Mouse (Mus musculus) hindbrain, embryonic 11.5 days (tissue): ENCODE results near the gene Vegfa. TPM values are rescaled to one million over a fixed set of nuclear protein-coding genes. Genes with fewer than 3 reads are reported as not detected.

Experiments
- ATAC-seq: fragments of 200-750 bp; cut with Nextera tagmentation; 2 replicates; pipeline ENCODE4 v1.8.0; 2017; ENCODE audit warnings: mild to moderate bottlenecking, moderate TSS enrichment, moderate library complexity; ENCODE audit not compliant: low FRiP score
- DNase-seq: peaks from one replicate; pipeline ENCODE4 v3.0.0-alpha.2; 2015; ENCODE audit warnings: low spot score
- H3K27ac ChIP-seq: fragments of 300-500 bp; sonication (generic); 2 replicates; pipeline ENCODE4 v1.5.1; 2014; ENCODE audit warnings: mild to moderate bottlenecking, low read depth, low read length
- H3K27me3 ChIP-seq: fragments of 300-500 bp; sonication (generic); 2 replicates; pipeline ENCODE4 v1.6.1; 2014; ENCODE audit warnings: mild to moderate bottlenecking, low read length, moderate library complexity, mixed read lengths; ENCODE audit not compliant: control insufficient read depth, insufficient read depth
- H3K36me3 ChIP-seq: fragments of 300-500 bp; sonication (generic); 2 replicates; pipeline ENCODE4 v1.6.1; 2014; ENCODE audit warnings: mild to moderate bottlenecking, low read length, moderate library complexity, mixed read lengths; ENCODE audit not compliant: control insufficient read depth, insufficient read depth
- H3K4me1 ChIP-seq: fragments of 300-500 bp; sonication (generic); replicated peaks from 2 replicates; pipeline ENCODE4 v1.6.1; 2014; ENCODE audit warnings: low read length, mixed read lengths; ENCODE audit not compliant: control insufficient read depth, insufficient read depth
- H3K4me2 ChIP-seq: fragments of 300-500 bp; sonication (generic); replicated peaks from 2 replicates; pipeline ENCODE4 v1.6.1; 2014; ENCODE audit warnings: mild to moderate bottlenecking, low read depth, low read length
- H3K4me3 ChIP-seq: fragments of 300-500 bp; sonication (generic); 2 replicates; pipeline ENCODE4 v1.5.1; 2014; ENCODE audit warnings: low read depth, low read length
- H3K9ac ChIP-seq: fragments of 300-500 bp; sonication (generic); 2 replicates; pipeline ENCODE4 v1.6.1; 2014; ENCODE audit warnings: low read depth, low read length
- H3K9me3 ChIP-seq: fragments of 300-500 bp; sonication (generic); 2 replicates; pipeline ENCODE4 v1.6.1; 2016; ENCODE audit warnings: low read length; ENCODE audit not compliant: control insufficient read depth
- WGBS: fragments of 180-500 bp; shearing (Covaris S2); extraction: QIAGEN DNeasy Blood & Tissue Kit; methylation state at CpG from one replicate; pipeline ENCODE4 v1.1.7; 2014; 5-methylcytosine and 5-hydroxymethylcytosine counted together
- polyA plus RNA-seq: library from polyadenylated mRNA; unstranded; fragments of >200 nt; fragmentation: Nextera tagmentation; extraction: Ambion mirVana; gene quantifications from 2 replicates; pipeline ENCODE4 v1.2.1, GENCODE M21; 2014

The Vegfa gene
- polyA plus RNA-seq, 1 experiment from 2014 or later = 6.2 TPM

GRCm38 (mm10) chr17:46010462-46010861 lies 21.7 kb downstream of the Vegfa start:
- Histone ChIP-seq H3K36me3 (no peaks in the 10 kb centered on the region), H3K4me3 (no peak overlapping the region), H3K9ac (no peak overlapping the region), H3K9me3 (no peaks in the 10 kb centered on the region), H3K27ac (no peak overlapping the region), H3K4me1 (no peaks in the 10 kb centered on the region), H3K27me3 (no peaks in the 10 kb centered on the region), H3K4me2 (no peak overlapping the region)
- no peak for ATAC-seq
- WGBS = 91% methylated on average over 6 of the region's 6 CpGs
- no peak for DNase-seq

DNA sequence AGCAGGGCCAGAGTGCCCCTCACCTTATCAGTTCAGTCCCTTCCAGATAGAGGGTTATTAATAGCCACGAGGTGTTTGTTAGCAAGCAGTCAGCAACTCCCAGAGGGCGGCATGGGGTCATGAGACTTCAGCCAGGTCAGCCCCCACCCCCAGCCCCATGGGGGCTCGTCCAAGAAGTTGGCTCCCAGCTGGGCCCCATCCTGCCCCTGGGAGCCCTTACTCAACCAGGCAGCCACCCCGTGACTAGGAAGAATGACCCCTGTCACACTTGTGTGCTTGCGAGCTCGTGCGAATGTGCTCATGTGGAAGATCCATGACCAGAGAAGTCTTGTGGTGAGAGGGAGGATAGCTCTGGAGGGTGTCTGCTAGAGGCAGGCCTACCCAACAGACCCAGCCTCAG lies 23.0 kb downstream of the Vegfa start:
- DNase-seq (no peak), ATAC-seq (no peak)
- H3K4me1 ChIP-seq = no peaks in the 10 kb centered on the region
- H3K9me3 ChIP-seq = no peaks in the 10 kb centered on the region
- H3K4me2 ChIP-seq = no peak overlapping the region
- WGBS = 59% methylated on average over 7 of the region's 7 CpGs
- H3K27ac ChIP-seq = no peak overlapping the region
- H3K9ac ChIP-seq = no peak overlapping the region
- H3K36me3 ChIP-seq = no peaks in the 10 kb centered on the region
- H3K27me3 ChIP-seq = no peaks in the 10 kb centered on the region
- H3K4me3 ChIP-seq = no peak overlapping the region

DNA sequence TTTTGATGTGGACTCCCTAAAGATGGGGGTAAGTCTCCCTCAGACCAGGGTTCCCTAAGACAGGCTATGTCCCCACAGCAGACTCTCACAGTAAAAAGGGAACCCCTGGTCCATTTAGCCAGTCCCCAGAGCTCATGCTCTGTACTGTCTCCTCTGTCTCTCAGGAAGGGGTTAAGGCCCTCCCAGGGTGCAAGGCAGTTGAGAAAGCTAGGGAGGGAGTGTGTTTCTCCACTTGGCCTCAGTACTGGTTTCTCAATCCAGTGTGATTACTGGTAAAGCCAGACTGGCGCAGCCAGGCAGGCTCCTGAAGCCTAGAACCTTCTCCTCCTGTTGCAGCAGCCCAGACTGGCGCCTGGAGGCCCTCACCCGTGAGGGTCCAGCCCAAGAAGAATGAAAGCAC lies 26.7 kb downstream of the Vegfa start:
- DNase-seq (no peak), ATAC-seq (no peak)
- no peak overlapping the region for H3K9ac ChIP-seq
- no peaks in the 10 kb centered on the region for H3K4me1 ChIP-seq
- WGBS = 90% methylated on average over 3 of the region's 3 CpGs
- no peaks in the 10 kb centered on the region for H3K36me3 ChIP-seq
- H3K27ac ChIP-seq = no peak overlapping the region
- no peaks in the 10 kb centered on the region for H3K27me3 ChIP-seq
- H3K4me2 ChIP-seq = no peak overlapping the region
- H3K4me3 ChIP-seq = no peak overlapping the region
- H3K9me3 ChIP-seq = no peaks in the 10 kb centered on the region

DNA sequence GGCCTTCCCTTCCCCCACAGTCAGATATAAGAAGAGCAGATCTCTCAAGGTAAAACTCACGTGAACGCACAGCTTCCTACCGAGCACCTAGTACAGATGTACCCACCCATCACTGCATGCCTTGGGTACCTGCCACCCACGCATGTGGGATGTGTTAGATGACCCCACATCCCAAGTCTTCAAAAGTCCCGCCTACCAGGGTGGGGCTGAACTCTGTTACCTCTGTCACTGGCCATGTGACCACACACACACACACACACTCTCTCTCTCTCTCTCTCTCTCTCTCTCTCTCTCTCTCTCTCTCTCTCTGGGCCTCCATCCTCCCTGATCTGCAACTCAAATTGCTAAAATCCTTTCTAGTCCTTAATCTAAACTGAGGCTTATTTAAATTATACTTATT lies 27.7 kb downstream of the Vegfa start:
- H3K27me3 ChIP-seq = no peaks in the 10 kb centered on the region
- WGBS = 89% methylated on average over 5 of the region's 5 CpGs
- no peak overlapping the region for H3K27ac ChIP-seq
- no peaks in the 10 kb centered on the region for H3K9me3 ChIP-seq
- H3K9ac ChIP-seq = no peak overlapping the region
- no peak for ATAC-seq
- no peak overlapping the region for H3K4me3 ChIP-seq
- no peak for DNase-seq
- H3K4me2 ChIP-seq = no peak overlapping the region
- no peaks in the 10 kb centered on the region for H3K4me1 ChIP-seq
- no peaks in the 10 kb centered on the region for H3K36me3 ChIP-seq

DNA sequence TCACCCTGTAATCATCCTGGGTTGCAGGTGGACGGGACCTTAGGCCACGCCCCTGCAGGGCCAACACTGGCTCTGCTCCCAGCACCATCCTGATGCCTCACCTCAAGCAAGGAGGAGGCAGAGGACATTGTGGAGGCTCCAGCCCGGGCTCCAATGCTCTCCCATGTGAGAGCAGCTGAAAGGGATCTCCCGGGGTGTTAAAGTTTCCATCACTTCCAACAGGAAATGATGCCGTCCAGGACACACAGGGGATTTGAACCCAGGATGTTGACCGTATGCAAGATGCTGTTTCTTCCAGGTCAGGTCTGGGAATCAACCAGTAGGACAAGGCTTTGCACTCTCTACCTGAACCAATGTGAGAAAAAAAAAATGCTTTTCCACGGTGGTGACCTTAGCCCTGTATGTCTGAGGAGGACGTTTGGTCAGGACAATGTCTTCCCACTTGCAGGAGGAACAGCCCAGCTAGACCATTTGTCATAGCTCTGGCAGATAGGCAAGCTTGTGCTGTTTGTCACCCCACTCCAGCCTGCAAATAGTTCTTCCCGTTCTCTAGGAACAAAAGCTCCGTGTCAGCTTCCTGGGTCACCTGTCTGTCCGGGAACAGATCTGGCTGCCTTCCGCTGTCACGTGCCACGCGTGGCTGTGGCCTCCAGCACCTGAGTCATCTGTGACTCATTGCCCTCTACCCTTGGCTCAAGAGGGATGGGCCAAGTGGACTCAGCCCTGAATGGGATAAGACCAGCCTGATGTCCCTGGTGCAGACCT lies 28.3 kb downstream of the Vegfa start:
- Histone ChIP-seq H3K27ac (no peak overlapping the region), H3K27me3 (no peaks in the 10 kb centered on the region), H3K9ac (no peak overlapping the region), H3K4me3 (no peak overlapping the region), H3K9me3 (no peaks in the 10 kb centered on the region), H3K36me3 (no peaks in the 10 kb centered on the region), H3K4me1 (no peaks in the 10 kb centered on the region), H3K4me2 (no peak overlapping the region)
- 80% methylated on average over 15 of the region's 15 CpGs for WGBS
- ATAC-seq (no peak), DNase-seq (no peak)

- Histone ChIP-seq H3K9me3 (no peaks in the 10 kb centered on the region), H3K36me3 (no peaks in the 10 kb centered on the region), H3K9ac (no peak overlapping the region), H3K4me1 (0 out of 2 replicates have a peak, but pooled peaks cover 2% of the 10 kb centered on the region), H3K4me3 (no peak overlapping the region), H3K27me3 (no peaks in the 10 kb centered on the region), H3K27ac (no peak overlapping the region), H3K4me2 (no peak overlapping the region)
- no peak for ATAC-seq
- DNase-seq = no peak
- WGBS = 86% methylated on average over 9 of the region's 9 CpGs
These were observed 32.7 kb downstream of the Vegfa start for GRCm38 (mm10) chr17:45999366-45999940.

- no peak overlapping the region for H3K4me2 ChIP-seq
- DNase-seq (no peak), ATAC-seq (no peak)
- H3K27ac ChIP-seq = no peak overlapping the region
- 0 out of 2 replicates have a peak, but pooled peaks cover 2% of the 10 kb centered on the region for H3K4me1 ChIP-seq
- no peaks in the 10 kb centered on the region for H3K27me3 ChIP-seq
- WGBS = 27% methylated on average over 6 of the region's 6 CpGs
- no peak overlapping the region for H3K4me3 ChIP-seq
- H3K9ac ChIP-seq = no peak overlapping the region
- no peaks in the 10 kb centered on the region for H3K36me3 ChIP-seq
- no peaks in the 10 kb centered on the region for H3K9me3 ChIP-seq
These were observed 33.8 kb downstream of the Vegfa start for GRCm38 (mm10) chr17:45998363-45998762.

DNA sequence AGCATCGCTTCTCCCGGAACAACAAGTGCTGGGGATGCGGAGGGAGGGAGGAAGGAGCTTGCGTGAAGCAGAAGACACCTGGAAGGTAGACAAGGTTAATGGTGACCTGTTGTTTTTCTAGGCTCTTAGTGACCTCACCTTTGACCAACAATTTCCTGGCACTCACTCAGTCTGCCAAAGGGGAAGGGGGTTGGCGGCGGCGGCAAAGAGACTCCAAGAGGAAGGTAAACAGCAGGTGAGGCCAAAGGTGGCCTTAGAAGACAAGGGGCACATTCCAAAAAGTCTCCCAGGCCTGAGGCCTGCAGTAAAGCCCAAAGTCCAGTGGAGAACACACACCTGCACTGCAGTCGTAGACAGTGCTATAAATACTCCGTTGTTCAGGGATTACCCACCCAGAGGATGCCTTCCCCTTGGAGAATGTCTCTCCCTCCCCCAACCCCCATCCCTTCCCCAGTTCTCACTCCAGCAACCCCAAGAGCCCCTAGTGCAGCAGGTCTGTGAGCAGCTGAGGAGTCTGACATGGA lies 35.2 kb downstream of the Vegfa start:
- ATAC-seq (no peak), DNase-seq (no peak)
- Histone ChIP-seq H3K36me3 (no peaks in the 10 kb centered on the region), H3K4me3 (no peak overlapping the region), H3K9ac (no peak overlapping the region), H3K4me1 (0 out of 2 replicates have a peak, but pooled peaks cover 2% of the 10 kb centered on the region), H3K4me2 (no peak overlapping the region), H3K27ac (no peak overlapping the region), H3K9me3 (no peaks in the 10 kb centered on the region), H3K27me3 (no peaks in the 10 kb centered on the region)
- 86% methylated on average over 9 of the region's 9 CpGs for WGBS
